Mouse (Mus musculus) retina, adult 2 months (tissue): ENCODE measurements around the gene Tox2.

ENCODE experiments used
- DNase-seq: peaks from one replicate; pipeline ENCODE4 v3.0.0-alpha.2; 2012; ENCODE audit warnings: low read depth, low spot score

The Tox2 gene

GRCm38 (mm10) chr2:163362940-163363921 lies 160.3 kb downstream of the Tox2 start:
- no peak for DNase-seq

- no peak for DNase-seq
Observed at GRCm38 (mm10) chr2:163364785-163365541, 162.0 kb downstream of the Tox2 start.

GRCm38 (mm10) chr2:163370175-163370574 lies 167.2 kb downstream of the Tox2 start:
- DNase-seq, result no peak

- DNase-seq, result no peak
Observed at GRCm38 (mm10) chr2:163372627-163373026, 169.7 kb downstream of the Tox2 start.
